ENCODE assay signal across 23 mouse cellular contexts in the genomic region with DNA sequence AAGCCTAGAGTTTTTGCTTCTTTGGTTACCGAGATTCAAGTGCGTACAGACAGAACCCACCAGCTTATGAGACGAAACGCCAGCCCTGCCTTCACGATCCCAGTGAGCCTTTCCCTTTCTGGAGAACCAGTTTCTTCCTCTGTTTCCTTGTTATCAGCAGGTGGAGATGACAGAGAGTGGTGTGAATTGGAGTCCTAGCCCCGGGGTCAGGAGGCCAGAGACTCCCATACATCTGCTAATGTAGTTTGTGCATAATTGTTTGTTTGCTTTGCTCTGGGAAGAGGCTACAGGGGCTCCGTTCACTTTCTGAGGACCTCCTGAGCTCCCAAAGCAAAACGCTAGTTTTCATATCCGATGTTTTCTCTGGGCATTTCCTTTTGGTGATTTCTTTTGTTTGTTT.
DNase-seq lines count a peak whose midpoint lies in the region; ATAC-seq and TF ChIP-seq lines count a peak whose summit lies in the region.
"Had no signal": no experiment of that assay in that cellular context is flagged by ENCODE, and none has a peak within 500 bp of the region (broad histone marks: within the 10 kb centered on the region; RNA-seq: fewer than 3 reads in every experiment).

No protein-coding gene starts in this region.

- peak; percentile 82 for TF ChIP-seq EP300 in ES-Bruce4 (IDR thresholded peaks at IDR 0.05; ENCODE audit: insufficient read depth, low read depth, low read length)

- no peak for TF ChIP-seq CTCF in hindbrain, postnatal 0 days (IDR thresholded peaks at IDR 0.05; ENCODE audit: low read depth)
- no peak for TF ChIP-seq CTCF in ES-Bruce4 (IDR thresholded peaks at IDR 0.05; ENCODE audit: low read depth, low read length)

- H3K4me2 ChIP-seq in hindbrain, postnatal 0 days (ENCODE audit: low read depth, low read length) = no peak overlapping the region
- H3K4me2 ChIP-seq: heart, embryonic 12.5 days; heart, embryonic 15.5 days; hindbrain, embryonic 12.5 days; hindbrain, embryonic 15.5 days; intestine, embryonic 15.5 days had no signal

- no peaks in the 10 kb centered on the region for H3K27me3 ChIP-seq in hindbrain, embryonic 10.5 days (ENCODE audit: insufficient read depth, poor library complexity, severe bottlenecking)
- no peaks in the 10 kb centered on the region for H3K27me3 ChIP-seq in hindbrain, postnatal 0 days (ENCODE audit: insufficient read depth, low read length)
- no peaks in the 10 kb centered on the region for H3K27me3 ChIP-seq in ES-Bruce4 (ENCODE audit: control insufficient read depth, insufficient read depth, low read length, poor library complexity, severe bottlenecking)
- H3K27me3 ChIP-seq: heart, embryonic 12.5 days; heart, embryonic 15.5 days; hindbrain, embryonic 12.5 days; hindbrain, embryonic 15.5 days had no signal

- 42% methylated on average over 9 of the region's 9 CpGs for WGBS in hindbrain, embryonic 10.5 days
- WGBS in hindbrain, postnatal 0 days = 53% methylated on average over 9 of the region's 9 CpGs

- H3K9me3 ChIP-seq in hindbrain, embryonic 10.5 days = no peaks in the 10 kb centered on the region
- H3K9me3 ChIP-seq in hindbrain, postnatal 0 days (ENCODE audit: low read length) = no peaks in the 10 kb centered on the region
- H3K9me3 ChIP-seq in ES-Bruce4 (replicated peaks; ENCODE audit: control insufficient read depth, insufficient read depth, low read length, poor library complexity, severe bottlenecking) = no peaks in the 10 kb centered on the region
- H3K9me3 ChIP-seq: heart, embryonic 12.5 days; heart, embryonic 15.5 days; hindbrain, embryonic 12.5 days; hindbrain, embryonic 15.5 days; intestine, embryonic 15.5 days had no signal

- H3K36me3 ChIP-seq in hindbrain, embryonic 10.5 days = no peaks in the 10 kb centered on the region
- no peaks in the 10 kb centered on the region for H3K36me3 ChIP-seq in hindbrain, postnatal 0 days (ENCODE audit: insufficient read depth, low read length)
- H3K36me3 ChIP-seq in ES-Bruce4 (ENCODE audit: control insufficient read depth, insufficient read depth, low read length, poor library complexity, severe bottlenecking) = no peaks in the 10 kb centered on the region
- H3K36me3 ChIP-seq: heart, embryonic 12.5 days; heart, embryonic 15.5 days; hindbrain, embryonic 12.5 days; hindbrain, embryonic 15.5 days; intestine, embryonic 15.5 days had no signal

- no peak for TF ChIP-seq POLR2A in ES-Bruce4 (IDR thresholded peaks at IDR 0.05; ENCODE audit: insufficient read depth, low read length)

- no peak for DNase-seq in hindbrain, embryonic 10.5 days (ENCODE audit: low spot score)
- DNase-seq in hindbrain, postnatal 0 days (ENCODE audit: low spot score) = no peak
- DNase-seq in R1 (ENCODE audit: low read depth, low spot score) = peak; percentile 37
- DNase-seq in embryo, embryonic 9.5 days (ENCODE audit: extremely low spot score) = peak; percentile 36
- DNase-seq: adrenal gland, postnatal 14 days; cerebellum, adult 11-12 months; cerebellum, adult 8-10 months; cerebellum, postnatal 36 days; forebrain, postnatal 0 days; gastrocnemius, adult 2 months; gastrocnemius, postnatal 14 days; heart, adult 18-20 months; heart, postnatal 10 days; kidney, adult 11 months had no signal

- H3K27ac ChIP-seq in hindbrain, embryonic 10.5 days = 0 out of 2 replicates have a peak overlapping the region, but pooled peaks have one; percentile 23
- no peak overlapping the region for H3K27ac ChIP-seq in hindbrain, postnatal 0 days
- H3K27ac ChIP-seq in ES-Bruce4 (ENCODE audit: insufficient read depth, low read length) = no peak overlapping the region
- H3K27ac ChIP-seq: gastrocnemius, adult 2 months; heart, embryonic 15.5 days; hindbrain, embryonic 12.5 days; hindbrain, embryonic 15.5 days; intestine, embryonic 15.5 days had no signal

- peaks cover 40% of the 10 kb centered on the region for H3K4me1 ChIP-seq in hindbrain, embryonic 10.5 days (replicated peaks)
- peaks cover 10% of the 10 kb centered on the region; the same call in 1 of the 2 replicates for H3K4me1 ChIP-seq in hindbrain, postnatal 0 days (ENCODE audit: insufficient read depth, low read length)
- peaks cover 2% of the 10 kb centered on the region for H3K4me1 ChIP-seq in ES-Bruce4 (ENCODE audit: control insufficient read depth, insufficient read depth, low read length)

- no peak for ATAC-seq in hindbrain, postnatal 0 days
- ATAC-seq in erythroid progenitor cell, adult 5-6 weeks (replicated peaks; ENCODE audit: low FRiP score, poor library complexity, severe bottlenecking) = no peak
- ATAC-seq: CD4-positive, CD25-positive, alpha-beta regulatory T cell, adult 4 months; forebrain, embryonic 14.5 days; forebrain, postnatal 0 days; intestine, embryonic 15.5 days had no signal

- H3K4me3 ChIP-seq in hindbrain, embryonic 10.5 days = no peak overlapping the region
- no peak overlapping the region for H3K4me3 ChIP-seq in hindbrain, postnatal 0 days (ENCODE audit: low read length)
- no peak overlapping the region for H3K4me3 ChIP-seq in ES-Bruce4 (ENCODE audit: low read depth, low read length)
- H3K4me3 ChIP-seq: gastrocnemius, adult 2 months; heart, embryonic 12.5 days; heart, embryonic 15.5 days; hindbrain, embryonic 12.5 days; hindbrain, embryonic 15.5 days; intestine, embryonic 15.5 days had no signal

- no peak overlapping the region for H3K9ac ChIP-seq in hindbrain, postnatal 0 days (replicated peaks; ENCODE audit: low read length)
- H3K9ac ChIP-seq in ES-Bruce4 (ENCODE audit: low read depth, poor library complexity, severe bottlenecking) = no peak overlapping the region
- H3K9ac ChIP-seq: forebrain, postnatal 0 days; heart, embryonic 12.5 days; heart, embryonic 15.5 days; hindbrain, embryonic 12.5 days; hindbrain, embryonic 15.5 days; intestine, embryonic 15.5 days had no signal

Comparison
In these comparisons a context has a peak if more than half of its experiments do, and no peak if none do; other contexts are left out.
1. DNase-seq: peak in R1 (single experiment) and embryo, embryonic 9.5 days (single experiment); none in hindbrain, embryonic 10.5 days (single experiment) and hindbrain, postnatal 0 days (single experiment).